Mouse (Mus musculus): ENCODE measurements around the gene Zbtb34.

Gene Zbtb34

DNA sequence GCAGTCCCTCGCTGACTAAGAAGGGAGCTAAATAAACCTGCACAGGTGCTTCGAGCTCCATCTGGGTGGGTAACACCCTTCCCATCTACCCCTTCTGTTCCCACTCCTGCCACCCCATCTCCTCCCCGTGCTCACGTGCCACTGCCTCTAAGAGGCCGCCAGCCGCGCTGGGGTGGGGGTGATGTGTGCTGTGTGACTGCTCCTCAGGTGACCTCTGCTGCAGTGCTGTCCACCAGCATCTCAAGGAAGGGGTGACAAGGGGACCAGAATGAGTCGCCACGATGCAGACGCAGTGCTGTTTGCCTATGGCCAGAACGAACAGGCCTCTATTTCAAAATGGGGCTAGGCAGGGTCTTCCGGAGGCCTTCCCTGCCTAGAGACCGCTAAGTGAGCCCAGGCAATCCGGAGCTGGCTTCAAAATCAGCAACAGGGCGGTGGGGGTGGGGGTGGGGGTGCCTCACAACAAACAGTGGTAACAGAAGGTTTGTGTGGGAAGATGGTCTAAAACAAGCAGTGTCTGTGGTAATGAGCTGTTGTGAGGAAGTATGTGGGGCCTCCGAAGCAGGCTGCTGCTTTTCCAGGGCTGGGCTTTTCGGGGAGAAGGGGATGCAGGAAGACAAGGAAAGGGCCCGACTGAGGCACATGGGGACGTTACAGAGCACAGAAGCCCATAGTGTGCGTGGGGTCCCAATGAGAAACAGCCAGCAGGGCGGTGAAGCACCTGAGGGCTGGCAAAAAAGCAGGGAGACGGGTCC is 18.2 kb upstream of the Zbtb34 start:
- in situ Hi-C loops (cut with MboI; ENCODE audit: low sequenced_read_pairs) = no loop called here

DNA sequence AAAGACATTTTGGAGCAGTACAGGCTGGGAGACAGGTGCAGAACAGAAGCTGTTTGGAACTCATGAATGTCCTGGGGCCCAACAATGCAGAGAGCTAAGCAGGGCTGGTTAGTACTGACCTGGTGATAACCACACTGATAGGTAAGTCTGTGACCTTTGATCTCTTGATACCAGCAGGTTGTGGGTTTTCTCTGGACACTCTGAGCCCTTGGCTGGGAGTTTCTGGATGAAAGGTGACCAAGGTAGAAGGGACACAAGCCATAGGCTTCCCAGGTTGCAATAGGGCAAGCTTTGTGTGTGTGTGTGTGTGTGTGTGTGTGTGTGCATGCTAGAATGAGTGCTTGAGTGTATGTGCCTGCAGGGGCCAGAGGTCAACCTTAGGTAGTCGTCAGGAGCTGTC is 15.7 kb upstream of the Zbtb34 start:
- in situ Hi-C loops (cut with MboI; ENCODE audit: low sequenced_read_pairs) = no loop called here

DNA sequence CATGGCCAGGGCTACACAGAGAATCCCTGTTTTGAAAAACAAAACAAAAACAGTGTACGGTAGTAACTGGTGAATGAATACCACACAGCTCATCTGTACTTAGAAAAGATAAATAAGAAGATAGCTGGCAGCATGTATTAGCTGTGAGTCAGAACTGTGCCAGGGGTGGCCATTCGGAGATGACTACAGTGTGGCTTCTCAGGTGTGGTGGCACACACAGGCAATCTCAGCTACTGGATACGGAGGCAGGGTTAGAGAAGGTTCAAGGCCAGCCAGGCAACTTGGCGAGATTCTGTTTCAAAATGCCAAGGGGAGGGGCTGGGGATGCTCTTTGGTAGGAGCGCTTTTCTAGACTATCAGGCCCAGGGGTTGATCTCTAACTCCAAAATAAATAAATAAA is 14.6 kb upstream of the Zbtb34 start:
- in situ Hi-C loops (cut with MboI; ENCODE audit: low sequenced_read_pairs) = no loop called here

DNA sequence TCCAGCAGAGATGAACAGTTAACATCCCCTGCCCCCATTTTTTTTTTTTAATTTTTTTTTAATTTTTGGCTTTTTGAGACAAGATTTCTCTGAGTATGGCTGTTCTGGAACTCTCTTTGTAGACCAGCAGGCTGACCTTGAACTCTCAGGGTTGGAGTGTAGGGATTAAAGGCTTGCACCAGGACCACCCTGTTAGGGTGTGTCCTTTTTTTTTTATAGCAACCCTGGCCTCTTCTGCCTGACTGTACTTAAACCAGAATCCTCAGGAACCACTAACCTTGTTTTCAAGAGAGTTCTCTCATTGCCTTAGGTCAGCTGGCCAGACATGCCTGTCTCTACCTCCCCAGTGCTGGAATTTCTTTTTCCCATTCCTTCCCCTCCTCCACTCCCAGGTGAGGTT is 13.7 kb upstream of the Zbtb34 start:
- in situ Hi-C loops (cut with MboI; ENCODE audit: low sequenced_read_pairs) = no loop called here

DNA sequence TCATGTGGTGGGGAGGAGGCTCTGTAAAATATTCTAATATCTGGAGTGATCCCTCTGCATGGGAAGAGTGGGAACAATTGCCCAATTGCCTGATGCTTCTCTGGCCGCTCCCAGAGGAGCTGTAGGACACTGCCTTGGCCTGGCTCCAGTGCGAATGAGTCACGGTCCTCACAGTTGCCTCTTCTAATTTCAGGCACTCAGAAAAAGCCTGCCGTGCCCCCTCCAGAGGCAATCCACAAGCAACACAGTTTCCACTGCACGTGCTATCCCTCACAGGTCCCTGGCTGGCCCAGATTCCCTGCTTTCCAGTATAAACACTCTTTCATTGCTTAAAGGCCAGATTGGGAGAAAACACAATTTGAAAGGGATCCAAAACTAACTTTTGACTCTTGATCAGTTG is 13.2 kb upstream of the Zbtb34 start:
- in situ Hi-C loops (cut with MboI; ENCODE audit: low sequenced_read_pairs) = no loop called here

DNA sequence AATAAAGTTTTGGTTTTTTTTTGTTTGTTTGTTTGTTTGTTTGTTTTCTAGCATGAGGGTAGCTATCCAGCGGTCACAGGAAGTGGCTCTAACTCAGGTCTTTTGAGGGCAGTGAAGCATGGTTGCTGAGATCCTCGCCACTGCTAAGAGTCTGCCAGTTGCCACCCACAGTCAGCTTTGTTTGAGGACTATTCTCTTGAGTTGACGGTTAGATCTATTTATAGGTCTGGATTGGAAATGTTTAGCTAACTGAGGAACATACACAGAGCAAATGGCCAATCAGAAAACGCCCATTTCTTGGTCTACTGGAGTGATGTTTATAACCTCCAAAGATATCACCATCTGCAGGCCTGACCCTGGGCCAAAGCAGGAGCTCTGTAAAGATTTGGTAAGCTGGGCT is 11.6 kb upstream of the Zbtb34 start:
- in situ Hi-C loops (cut with MboI; ENCODE audit: low sequenced_read_pairs) = no loop called here

DNA sequence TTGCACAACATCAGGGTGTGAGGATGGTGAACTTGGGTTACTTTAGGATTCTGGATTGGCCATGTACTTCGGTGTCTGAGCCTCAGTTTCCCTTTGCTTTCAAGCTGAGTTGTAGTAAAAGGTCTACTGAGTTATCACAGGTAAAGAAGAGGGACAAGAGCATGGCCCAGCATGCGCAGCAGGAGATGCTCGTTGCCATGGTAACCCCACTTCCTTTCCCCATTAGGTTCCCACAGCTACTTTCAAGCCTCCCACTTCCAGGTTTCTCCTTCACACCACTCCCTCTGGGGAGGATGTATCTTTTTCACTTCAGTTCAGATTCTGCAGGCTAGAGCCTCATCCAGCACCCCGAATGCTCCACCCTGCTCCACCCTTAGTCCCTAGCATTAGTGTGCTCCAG is 9.8 kb upstream of the Zbtb34 start:
- in situ Hi-C loops (cut with MboI; ENCODE audit: low sequenced_read_pairs) = no loop called here

DNA sequence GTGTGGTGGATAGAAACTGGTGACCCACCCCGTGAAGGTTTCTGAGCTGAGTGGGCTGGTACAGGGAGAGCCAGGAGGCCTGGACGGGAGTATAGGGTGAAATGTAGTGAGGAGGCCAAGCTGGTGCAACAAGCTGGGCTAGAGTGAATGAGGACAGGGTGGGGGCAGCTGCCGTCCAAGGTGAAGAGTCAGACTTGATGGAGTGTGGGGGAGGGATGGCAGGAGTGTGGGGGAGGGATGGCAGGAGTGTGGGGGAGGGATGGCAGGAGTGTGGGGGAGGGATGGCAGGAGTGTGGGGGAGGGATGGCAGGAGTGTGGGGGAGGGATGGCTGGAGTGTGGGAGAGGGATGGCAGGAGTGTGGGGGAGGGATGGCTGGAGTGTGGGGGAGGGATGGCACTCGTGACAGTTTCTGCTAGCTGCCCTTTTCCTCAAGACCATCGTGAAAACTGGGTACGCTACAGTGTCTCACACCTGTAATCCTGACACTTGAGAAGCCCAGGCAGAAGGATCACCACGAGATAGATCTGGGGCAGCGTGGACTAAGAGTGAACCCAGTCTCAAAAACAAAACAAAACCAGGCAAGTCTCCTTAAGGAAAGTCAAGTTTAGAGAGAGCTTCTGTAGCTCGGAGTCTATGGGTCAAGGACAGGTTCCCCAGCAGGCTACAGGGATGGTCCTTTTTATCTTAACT is 9.0 kb upstream of the Zbtb34 start:
- in situ Hi-C loops (cut with MboI; ENCODE audit: low sequenced_read_pairs) = no loop called here

DNA sequence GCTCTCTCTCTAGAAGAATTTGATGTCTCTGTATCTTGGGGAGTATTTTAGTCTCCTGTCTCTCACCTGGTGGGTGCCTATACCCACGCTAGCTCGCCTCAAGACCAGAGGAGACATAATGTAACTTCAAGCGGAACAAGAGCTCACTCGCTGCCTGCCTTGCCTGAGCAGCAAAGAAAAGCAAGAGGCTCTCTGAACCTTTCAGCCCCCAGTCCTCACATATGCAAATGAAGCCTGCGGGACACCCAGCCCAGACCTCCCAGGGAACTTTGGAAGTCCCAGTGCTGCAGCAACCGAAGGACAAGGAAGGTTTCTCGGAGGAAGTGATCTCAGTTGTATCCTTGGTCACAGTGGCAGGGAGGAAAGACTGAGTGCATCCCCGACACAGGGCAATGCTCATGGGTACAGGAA is 8.4 kb upstream of the Zbtb34 start:
- in situ Hi-C loops (cut with MboI; ENCODE audit: low sequenced_read_pairs) = no loop called here

DNA sequence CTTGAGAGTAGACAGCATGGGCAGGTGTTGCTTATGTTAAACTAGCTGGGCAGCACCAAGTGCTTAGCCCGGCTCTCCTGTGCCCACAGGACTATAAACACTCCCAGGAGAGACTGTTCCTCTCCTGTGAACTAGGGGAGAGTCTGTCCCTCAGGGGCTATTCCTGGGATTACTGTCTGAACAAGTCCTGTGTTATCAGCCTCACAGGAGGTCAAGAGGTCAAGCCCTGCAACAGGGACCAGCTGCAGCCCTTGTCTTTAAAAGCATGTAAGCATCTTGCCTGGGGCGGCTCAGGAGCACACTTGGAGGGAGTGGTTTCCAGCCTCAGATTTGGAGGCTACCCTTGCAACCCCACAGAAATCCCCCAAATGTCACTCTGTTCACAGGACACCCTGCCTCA is 7.3 kb upstream of the Zbtb34 start:
- in situ Hi-C loops (cut with MboI; ENCODE audit: low sequenced_read_pairs) = no loop called here

DNA sequence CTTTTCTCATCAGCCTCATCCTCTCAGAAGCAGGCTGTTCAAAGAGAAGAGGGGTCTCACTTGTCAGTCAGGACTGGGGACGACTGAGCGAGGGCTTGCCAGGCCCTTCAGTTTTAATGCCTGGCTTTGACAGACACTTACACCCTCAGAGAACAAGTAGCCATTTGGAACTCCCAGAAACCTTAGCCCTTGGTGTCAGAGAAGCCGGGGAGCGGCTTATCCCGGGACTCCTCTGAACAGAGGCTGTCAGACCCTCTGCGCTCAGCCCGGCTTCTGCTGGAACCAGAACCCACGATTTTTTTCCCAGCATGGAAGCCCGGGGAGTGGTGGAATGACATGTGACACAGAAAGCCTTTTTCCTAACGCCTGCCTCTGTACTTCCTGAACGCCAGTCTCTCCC is 6.1 kb upstream of the Zbtb34 start:
- in situ Hi-C loops (cut with MboI; ENCODE audit: low sequenced_read_pairs) = no loop called here

DNA sequence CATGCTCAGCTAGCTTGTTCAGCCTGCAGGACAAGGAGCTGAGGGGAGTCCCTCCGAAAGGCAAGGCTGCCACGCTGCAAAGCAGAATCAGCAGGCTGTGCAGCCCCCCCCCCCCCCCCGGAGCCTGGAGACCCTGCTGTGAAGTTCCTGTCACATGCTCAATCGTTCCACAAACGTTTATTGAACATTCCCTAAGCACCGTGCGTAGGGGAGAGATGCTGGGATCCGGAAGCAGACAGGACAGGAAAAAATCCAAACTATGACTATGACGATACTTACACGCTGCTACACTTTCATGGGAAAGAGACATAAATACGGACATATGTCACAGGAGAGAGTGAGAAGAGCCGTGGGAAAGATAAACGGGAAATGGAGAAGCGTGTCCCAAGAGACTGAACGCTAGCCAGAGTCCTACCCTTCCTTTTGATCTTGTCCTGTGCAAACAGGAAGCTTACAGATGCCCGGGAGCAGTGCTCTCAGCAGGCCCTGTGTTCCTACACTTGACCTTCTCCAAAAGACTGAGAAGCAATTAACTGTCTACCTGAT is 5.0 kb upstream of the Zbtb34 start:
- in situ Hi-C loops (cut with MboI; ENCODE audit: low sequenced_read_pairs) = no loop called here

DNA sequence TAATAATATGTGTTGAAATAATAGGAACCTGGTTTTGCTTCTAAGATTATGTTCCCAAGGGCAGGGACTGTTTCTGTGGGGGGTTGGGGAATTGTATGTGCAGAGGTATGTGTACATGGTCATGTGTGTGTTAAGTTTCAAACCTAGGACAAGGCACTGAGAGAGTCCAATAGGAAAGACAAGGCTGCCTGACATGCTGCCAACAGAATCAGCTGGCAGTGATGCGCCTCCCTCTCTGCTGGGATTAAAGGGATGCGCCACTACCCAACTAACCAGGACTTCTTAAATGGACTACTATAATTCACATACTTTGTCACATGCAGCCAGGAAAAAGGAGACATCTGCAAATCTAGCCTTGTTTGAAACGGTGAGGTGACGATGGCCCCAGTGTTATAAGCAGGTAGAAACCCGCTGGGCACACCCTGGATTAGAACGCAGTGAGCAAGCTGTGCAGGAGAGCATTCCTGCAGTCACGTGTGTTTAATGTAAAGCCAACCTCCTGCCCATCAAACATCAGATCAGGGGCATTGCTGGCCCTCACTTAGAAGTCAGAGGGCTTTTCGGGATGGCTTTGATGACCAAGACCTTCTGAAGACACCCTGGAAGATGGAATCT is 4.0 kb upstream of the Zbtb34 start:
- in situ Hi-C loops (cut with MboI; ENCODE audit: low sequenced_read_pairs) = no loop called here

DNA sequence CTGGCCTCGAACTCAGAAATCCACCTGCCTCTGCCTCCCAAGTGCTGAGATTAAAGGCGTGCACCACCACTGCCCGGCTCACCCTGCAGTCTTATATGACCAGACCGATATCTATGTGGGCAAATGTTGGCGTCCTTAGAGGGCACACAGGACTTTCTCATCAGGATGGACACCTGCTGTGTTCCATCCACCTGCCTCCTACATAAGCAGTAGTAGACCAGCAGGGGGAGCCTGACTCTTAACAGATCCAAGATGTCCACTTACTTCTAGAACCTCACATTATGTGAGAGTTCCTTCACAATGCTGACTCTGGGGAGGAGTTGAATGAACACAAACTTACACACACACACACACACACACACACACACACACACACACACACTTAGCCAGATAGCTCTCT is 1.8 kb upstream of the Zbtb34 start:
- in situ Hi-C loops (cut with MboI; ENCODE audit: low sequenced_read_pairs) = no loop called here

DNA sequence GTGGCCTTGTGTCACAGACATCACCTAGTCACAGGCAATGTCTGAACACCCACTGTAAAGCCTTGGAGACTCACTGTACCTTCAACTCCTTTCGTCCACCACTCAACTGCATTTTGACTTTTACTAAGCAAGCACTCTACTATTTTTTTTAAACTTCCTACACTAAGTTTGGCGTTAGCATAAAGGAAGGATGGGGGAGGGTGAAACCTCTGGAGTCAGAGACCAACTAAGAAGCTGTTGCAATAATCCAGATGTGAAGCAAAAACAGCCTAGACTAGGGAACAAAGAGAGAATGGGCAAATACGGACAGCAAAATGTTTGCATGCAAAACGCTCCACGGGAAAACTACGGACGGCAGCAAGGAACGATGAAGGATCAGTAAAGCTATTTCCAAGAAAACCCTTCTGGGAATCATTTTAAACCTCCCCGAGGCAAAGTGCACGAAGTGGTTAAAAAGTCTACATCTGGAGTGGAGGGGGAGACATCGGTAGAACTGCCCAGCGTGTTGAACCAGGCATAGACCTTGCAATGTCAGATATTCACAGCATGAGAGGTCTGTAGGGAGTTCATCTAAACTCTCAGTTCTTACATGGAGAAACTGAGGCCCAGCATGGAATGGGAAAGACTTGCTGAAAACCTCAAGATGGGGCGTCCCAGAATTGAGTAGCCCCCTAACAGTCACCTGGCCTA is 898 bp downstream of the Zbtb34 start:
- in situ Hi-C loops (cut with MboI; ENCODE audit: low sequenced_read_pairs) = no loop called here

DNA sequence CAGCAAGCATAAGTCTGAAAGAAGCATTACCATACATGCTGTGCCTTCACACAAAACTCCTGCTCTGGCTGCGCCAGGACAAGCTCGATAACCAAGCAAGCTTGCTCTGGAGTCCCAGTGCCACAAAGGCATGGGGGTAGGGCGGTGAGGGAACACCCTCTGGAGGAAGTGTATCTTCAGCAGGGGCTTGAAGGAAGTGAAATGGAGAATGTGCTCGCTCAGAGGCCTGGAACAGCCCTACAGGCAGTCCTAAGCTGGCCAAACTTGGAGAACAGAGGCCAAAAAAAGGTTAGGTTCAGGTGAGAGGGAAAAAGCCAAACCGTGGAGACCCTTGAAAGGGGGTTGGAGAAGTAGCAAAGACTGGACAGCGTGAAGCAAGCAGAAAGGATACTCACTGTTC is 1.8 kb downstream of the Zbtb34 start:
- in situ Hi-C loops (cut with MboI; ENCODE audit: low sequenced_read_pairs) = no loop called here

DNA sequence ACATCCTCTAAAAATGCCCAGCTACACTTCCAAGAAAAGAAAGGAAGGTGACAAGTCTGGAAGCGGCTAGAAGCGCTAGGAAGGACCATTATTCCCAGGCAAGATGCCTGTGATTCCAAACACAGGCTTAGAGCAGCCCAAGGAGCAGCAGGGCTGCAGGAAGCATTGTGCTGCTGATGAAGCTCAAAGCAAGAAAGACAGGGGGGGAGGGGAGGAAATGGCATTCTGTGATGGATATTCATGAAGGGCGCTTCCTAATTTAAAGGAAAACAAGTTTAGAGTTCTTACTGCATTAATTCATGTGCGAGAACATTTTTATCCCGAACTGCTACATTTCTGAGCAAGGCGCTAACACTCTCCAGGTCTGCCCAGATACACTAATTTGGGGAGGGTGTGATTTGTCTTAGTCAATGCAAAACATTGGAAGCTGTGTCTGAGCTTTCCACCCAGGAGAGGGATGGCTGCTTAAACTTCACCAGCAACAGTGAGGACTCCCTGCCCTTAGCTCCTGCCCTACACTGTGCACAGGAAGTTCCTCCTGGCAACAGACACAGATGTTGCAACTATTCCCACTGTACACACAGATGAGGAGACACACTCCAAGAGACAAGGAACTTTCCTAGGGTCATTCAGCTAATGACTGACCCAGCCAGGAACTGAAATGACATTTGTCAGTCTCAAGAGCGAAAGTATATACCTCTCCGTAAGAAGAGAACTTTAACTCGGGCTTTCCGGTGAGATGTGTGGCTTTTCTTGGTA is 4.3 kb downstream of the Zbtb34 start:
- in situ Hi-C loops (cut with MboI; ENCODE audit: low sequenced_read_pairs) = no loop called here

DNA sequence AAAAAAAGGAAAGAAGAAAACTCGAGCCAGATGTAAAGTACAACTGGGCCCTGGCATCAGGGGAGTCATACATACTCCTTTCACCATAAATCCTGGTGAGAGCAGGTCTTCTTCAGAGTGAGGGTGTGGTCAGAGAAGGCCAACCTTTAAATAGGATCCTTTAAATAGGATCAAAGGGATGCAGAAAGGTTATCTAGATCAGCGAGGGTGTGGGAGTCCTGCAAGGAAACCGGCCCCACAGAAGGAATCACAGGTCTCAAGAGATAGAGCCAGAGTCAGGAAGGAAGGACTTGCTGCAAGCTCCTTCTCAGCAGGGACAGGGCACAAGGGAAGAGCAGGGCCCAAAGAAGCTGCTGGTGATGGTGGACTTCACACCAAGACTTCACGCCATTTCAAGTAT is 13.7 kb downstream of the Zbtb34 start:
- in situ Hi-C loops (cut with MboI; ENCODE audit: low sequenced_read_pairs) = no loop called here

DNA sequence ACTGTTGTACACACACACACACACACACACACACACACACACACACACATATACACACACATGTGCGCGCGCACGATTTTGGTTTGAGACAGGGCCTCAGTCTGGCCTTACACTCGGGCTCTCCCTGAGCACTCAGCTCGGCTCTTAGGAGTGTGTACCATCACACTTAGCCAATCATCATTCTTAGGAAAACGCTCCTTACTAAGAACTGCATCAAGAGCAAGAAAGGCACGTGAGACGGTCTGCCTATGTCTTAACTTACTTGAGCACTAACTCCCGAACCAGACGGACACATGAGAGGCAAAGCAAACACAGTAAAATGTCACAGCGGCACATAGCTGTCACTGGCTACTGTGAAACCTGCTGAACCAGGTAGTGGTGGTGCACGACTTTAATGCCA is 17.1 kb downstream of the Zbtb34 start:
- in situ Hi-C loops (cut with MboI; ENCODE audit: low sequenced_read_pairs) = no loop called here

DNA sequence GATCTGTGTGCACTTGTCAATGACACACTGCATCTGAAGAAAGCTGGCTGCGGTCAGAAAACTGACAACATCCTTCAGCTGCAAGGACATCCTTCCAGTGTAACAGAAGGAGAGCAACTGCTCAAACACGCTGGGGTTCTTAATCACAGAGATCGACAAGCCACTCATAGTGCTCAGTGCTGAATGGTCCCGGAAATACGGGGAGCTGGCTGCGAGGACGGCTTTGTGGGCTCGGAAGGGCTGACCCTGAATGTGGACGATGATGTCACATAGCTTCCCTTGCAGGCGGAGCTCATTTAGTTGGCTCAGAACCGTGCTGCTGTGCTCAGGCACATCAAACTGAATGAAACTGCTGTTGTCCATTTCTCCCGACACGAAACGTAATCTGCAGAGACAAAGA is 19.0 kb downstream of the Zbtb34 start:
- in situ Hi-C loops (cut with MboI; ENCODE audit: low sequenced_read_pairs) = no loop called here

DNA sequence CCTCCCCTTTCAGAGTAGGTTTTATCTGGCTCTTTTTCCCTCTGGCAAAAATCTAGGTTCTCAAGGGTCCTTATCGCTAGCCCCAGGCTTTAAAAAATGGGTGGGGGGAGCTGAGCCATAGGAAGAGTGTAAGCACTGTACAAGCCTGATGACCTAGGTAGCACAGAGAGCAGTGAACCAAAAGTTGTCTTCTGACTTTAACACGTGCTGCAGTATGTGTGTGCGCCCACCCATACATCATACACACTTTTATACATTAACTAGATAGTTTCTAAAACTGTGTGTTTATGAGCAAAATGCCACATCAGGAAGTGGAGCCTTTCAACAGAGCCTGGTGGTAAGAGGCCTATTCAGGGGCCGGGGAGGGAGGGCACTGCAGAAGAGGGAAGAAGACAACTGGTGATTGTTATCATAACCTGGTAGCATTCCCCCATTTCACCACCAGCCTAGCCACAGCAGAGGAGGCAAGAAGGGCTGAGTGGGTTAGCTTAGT is 27.6 kb downstream of the Zbtb34 start:
- in situ Hi-C loops (cut with MboI; ENCODE audit: low sequenced_read_pairs) = no loop called here
